Mouse (Mus musculus): Measurements from ENCODE around the gene Cdh18. TPM values are rescaled to one million over a fixed set of nuclear protein-coding genes. Genes with fewer than 3 reads are reported as not detected.
A peak's percentile ranks its signal among the peaks of the same experiment; 100 is the strongest.

The Cdh18 gene
- total RNA-seq, 2 experiments from 2014 or later: 32.2 to 33.9 TPM

- no peak for DNase-seq (ENCODE audit: low spot score in 2 of 2)
These were observed 903.3 kb downstream of the Cdh18 start for GRCm38 (mm10) chr15:23452098-23452625.

DNA sequence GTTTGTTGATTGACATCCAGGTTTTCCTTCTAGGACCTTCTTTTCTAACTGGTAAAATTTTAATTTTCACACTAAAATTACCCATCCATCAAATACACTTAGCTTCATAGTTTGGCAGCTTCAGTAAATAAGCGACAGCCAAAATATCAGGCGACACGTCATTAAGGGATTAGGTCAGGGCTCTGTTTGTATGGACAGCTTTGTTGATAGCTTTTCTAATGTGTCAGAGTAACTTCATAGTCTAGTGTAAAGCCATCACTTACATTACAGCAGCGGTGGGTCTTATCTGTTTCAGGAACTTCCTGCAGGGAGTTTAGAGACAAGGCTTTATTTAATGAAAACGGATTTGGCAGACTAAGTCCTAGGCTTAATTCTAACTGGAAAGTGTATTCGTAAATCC, 904.5 kb downstream of the Cdh18 start:
- DNase-seq (ENCODE audit: low spot score in 2 of 2): no peak

GRCm38 (mm10) chr15:23455344-23455743, 906.5 kb downstream of the Cdh18 start:
- no peak for DNase-seq (ENCODE audit: low spot score in 2 of 2)

DNA sequence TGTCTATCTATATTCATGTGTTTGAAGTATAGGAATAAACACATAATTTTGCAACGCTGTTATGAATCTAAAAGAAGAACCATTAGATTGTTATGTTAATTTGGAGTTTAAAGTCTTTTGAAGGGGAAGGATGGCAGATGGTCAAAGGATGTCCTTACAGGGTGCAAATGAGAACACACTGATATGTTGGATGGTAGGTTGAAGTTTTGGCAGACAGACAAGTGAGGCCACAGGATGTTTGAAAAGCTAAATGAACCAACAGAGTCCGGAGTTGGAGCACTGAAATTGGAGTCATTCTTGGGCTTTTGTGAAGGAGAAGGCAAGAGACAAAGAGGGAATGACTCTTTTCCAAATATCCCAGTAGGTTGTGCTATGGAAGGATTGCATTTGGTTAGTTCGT, 908.6 kb downstream of the Cdh18 start:
- DNase-seq (ENCODE audit: low spot score in 2 of 2): no peak

DNA sequence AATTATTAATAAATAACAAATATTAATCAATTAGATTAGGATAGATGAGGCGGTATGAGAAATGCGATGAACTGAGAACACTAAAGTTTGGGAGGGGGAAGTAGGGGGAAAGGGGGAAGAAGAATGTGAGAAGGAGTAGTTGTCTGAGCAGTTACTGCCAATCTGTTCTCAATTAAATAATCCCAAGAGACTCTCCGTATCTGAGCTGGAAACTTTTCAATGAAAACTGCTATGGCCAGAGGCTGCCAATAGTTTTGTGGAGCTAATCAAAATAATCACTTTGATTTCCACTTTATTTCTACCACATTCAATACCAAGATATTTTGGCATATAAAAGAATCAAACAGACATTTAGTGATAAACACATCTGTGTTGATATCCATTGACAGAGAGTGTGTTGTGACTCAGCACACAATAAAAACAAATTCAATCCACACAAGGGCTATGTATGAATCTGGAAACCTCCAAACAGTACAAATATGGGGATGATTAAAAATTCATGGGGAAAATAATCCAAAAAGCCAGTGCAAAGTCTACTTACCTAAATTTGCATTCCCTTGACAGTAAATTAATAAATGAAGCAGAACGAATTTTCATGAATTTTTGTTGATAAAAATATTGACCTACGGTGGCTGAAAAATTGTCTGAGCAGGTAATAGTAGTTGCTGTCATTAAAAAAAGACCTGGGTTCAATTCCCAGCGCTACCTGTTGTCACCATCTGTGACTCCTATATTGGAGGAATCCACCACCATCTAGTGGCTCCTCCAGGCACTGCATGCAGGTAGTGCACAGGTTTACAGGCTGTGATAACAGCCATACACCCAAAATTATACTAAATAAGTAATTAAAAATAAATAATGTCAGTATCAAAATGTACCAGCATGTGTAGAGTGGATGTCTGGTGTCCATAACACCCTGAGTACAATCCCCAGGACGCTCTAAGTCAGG, 922.0 kb downstream of the Cdh18 start:
- no peak for DNase-seq (ENCODE audit: low spot score in 2 of 2)

DNA sequence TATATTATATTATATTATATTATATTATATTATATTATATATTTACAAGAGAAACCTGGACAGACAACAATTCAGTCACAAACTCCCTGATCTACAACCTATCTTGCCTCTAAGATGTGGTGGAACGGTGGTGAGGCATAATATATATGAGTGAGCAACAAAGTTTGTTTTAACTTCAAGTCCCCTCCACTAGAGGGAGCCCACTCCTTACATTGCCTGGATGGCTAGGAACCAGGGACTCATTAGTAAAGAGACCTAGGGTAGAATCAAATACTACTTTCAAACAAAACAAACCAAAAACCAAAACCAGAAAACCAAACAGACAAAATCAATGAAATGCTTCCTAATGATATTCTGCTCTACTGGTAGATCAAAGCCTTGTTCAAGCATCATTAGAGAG, 937.5 kb downstream of the Cdh18 start:
- peak in 1 of 2 experiments; percentile 53 for DNase-seq (ENCODE audit: low spot score in 2 of 2)

- DNase-seq (ENCODE audit: low spot score in 2 of 2): no peak
These were observed 957.7 kb downstream of the Cdh18 start for GRCm38 (mm10) chr15:23506480-23506879.

- no peak for DNase-seq (ENCODE audit: low spot score in 2 of 2)
These were observed 960.9 kb downstream of the Cdh18 start for GRCm38 (mm10) chr15:23509694-23510093.

- DNase-seq (ENCODE audit: low spot score in 2 of 2): no peak
These were observed 967.0 kb downstream of the Cdh18 start for GRCm38 (mm10) chr15:23515786-23516185.

- DNase-seq (ENCODE audit: low spot score in 2 of 2): no peak
These were observed 969.3 kb downstream of the Cdh18 start for GRCm38 (mm10) chr15:23518079-23518478.

Measured in left cerebral cortex, adult 18-20 months (tissue).